Mouse (Mus musculus) ES-Bruce4 (cell line): ENCODE data around the gene Gpat3.

ENCODE experiments used
- CTCF ChIP-seq: IDR thresholded peaks from one replicate; pipeline ENCODE4 v1.8.1; 2011; ENCODE audit warnings: low read depth, low read length
- EP300 ChIP-seq: IDR thresholded peaks from 2 replicates; pipeline ENCODE4 v1.6.1; 2011; ENCODE audit warnings: low read depth, low read length; ENCODE audit not compliant: insufficient read depth
- POLR2A ChIP-seq: IDR thresholded peaks from one replicate; pipeline ENCODE4 v1.8.1; 2011; ENCODE audit warnings: low read length; ENCODE audit not compliant: insufficient read depth

- TF ChIP-seq EP300 (no peak), CTCF (no peak), POLR2A (no peak)
Observed at GRCm38 (mm10) chr5:100828701-100829100, 16.8 kb upstream of the Gpat3 start.
